Mouse (Mus musculus): ENCODE measurements around the gene Nup85.

The Nup85 gene

GRCm38 (mm10) chr11:115614346-115615107, 50.3 kb downstream of the Nup85 start:
- no peak for DNase-seq (ENCODE audit: low spot score)

- no peak for DNase-seq (ENCODE audit: low spot score)
These were observed 51.0 kb downstream of the Nup85 start for GRCm38 (mm10) chr11:115615108-115615825.

- no peak for DNase-seq (ENCODE audit: low spot score)
These were observed 51.6 kb downstream of the Nup85 start for GRCm38 (mm10) chr11:115615875-115616274.

GRCm38 (mm10) chr11:115616371-115616770, 52.1 kb downstream of the Nup85 start:
- no peak for DNase-seq (ENCODE audit: low spot score)

GRCm38 (mm10) chr11:115616893-115617292, 52.7 kb downstream of the Nup85 start:
- DNase-seq (ENCODE audit: low spot score) = no peak

- DNase-seq (ENCODE audit: low spot score) = no peak
These were observed 53.8 kb downstream of the Nup85 start for GRCm38 (mm10) chr11:115618001-115618400.

- no peak for DNase-seq (ENCODE audit: low spot score)
These were observed 54.7 kb downstream of the Nup85 start for GRCm38 (mm10) chr11:115618732-115619516.

- DNase-seq (ENCODE audit: low spot score) = no peak
These were observed 55.7 kb downstream of the Nup85 start for GRCm38 (mm10) chr11:115619949-115620348.

- DNase-seq (ENCODE audit: low spot score) = no peak
These were observed 59.3 kb downstream of the Nup85 start for GRCm38 (mm10) chr11:115623487-115624070.

GRCm38 (mm10) chr11:115625877-115626276, 61.6 kb downstream of the Nup85 start:
- peak; percentile 63 for DNase-seq (ENCODE audit: low spot score)

- DNase-seq (ENCODE audit: low spot score) = no peak
These were observed 62.8 kb downstream of the Nup85 start for GRCm38 (mm10) chr11:115626824-115627616.

- peak; percentile 99 for DNase-seq (ENCODE audit: low spot score)
These were observed 63.7 kb downstream of the Nup85 start, which contains the start of gene Slc25a19 for GRCm38 (mm10) chr11:115627705-115628464. Gene Slc25a19, minus strand, starts transcription at chr11:115628295.

GRCm38 (mm10) chr11:115628465-115629101, 64.3 kb downstream of the Nup85 start:
- no peak for DNase-seq (ENCODE audit: low spot score)

GRCm38 (mm10) chr11:115629734-115630531, 65.7 kb downstream of the Nup85 start:
- DNase-seq (ENCODE audit: low spot score) = no peak

GRCm38 (mm10) chr11:115630532-115631504, 66.6 kb downstream of the Nup85 start:
- DNase-seq (ENCODE audit: low spot score) = no peak

GRCm38 (mm10) chr11:115631505-115631890, 67.3 kb downstream of the Nup85 start:
- no peak for DNase-seq (ENCODE audit: low spot score)

- DNase-seq (ENCODE audit: low spot score) = no peak
These were observed 68.0 kb downstream of the Nup85 start for GRCm38 (mm10) chr11:115632247-115632646.

- no peak for DNase-seq (ENCODE audit: low spot score)
These were observed 68.6 kb downstream of the Nup85 start for GRCm38 (mm10) chr11:115632862-115633261.

All from MN1 (cell line).